Mouse (Mus musculus) left cerebral cortex, adult 6 months (tissue): Measurements from ENCODE around the gene Crmp1. TPM values are rescaled to one million over a fixed set of nuclear protein-coding genes. Genes with fewer than 3 reads are reported as not detected.

Experiments
- long read RNA-seq, 2 experiments: library from polyadenylated mRNA; unstranded; transcript quantifications; one replicate each; pipeline ENCODE4 v2.0.0; 2019 to 2020
- polyA plus RNA-seq: library from polyadenylated mRNA; unstranded; fragments of <200 nt; fragmentation: Nextera tagmentation; gene quantifications from 2 replicates; pipeline ENCODE4 v1.2.3, GENCODE M21; 2021

Crmp1 gene
- polyA plus RNA-seq, result 88.5 and 101 TPM in 2 replicates
- long read RNA-seq, experiment 1, transcript Crmp1-202 (14 exons, 3,051 nt), result major isoform, 138 of 278 reads
- long read RNA-seq, experiment 1, transcript Crmp1-201 (14 exons, 2,906 nt), result minor isoform, 114 of 278 reads
- long read RNA-seq, experiment 1, partial matches to known transcripts, result 15 of 278 reads
- long read RNA-seq, experiment 1, other reads (novel, unspliced or antisense), result 11 of 278 reads
- long read RNA-seq, experiment 2, transcript Crmp1-202 (14 exons, 3,051 nt), result minor isoform, 28 of 102 reads
- long read RNA-seq, experiment 2, transcript Crmp1-201 (14 exons, 2,906 nt), result major isoform, 29 of 102 reads
- long read RNA-seq, experiment 2, partial matches to known transcripts, result 20 of 102 reads
- long read RNA-seq, experiment 2, other reads (novel, unspliced or antisense), result 25 of 102 reads

DNA sequence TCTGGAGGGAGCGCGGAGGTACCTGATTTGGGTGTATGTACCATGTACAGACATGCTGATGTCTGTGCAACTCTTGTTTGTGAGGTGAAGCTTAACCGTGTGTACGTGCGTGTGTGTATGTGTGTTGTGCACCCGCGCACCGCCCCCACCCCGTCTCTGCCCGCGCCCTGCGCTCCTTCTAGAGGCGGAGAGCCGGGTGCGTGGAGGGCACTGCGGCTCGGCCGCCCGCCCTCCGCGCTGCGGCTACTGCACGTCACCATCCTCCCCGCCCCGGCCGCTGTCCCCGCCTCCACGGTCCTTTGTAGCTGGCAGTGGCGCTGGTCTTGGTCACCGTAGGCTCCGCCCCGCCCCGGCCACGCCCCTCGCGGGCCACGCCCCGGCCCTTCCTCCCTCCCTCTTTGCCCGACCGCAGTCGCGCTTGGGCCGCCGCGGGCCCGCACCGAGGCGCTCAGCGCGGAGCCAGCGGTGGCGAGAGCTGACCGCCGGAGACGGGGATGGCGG is at the start of gene Crmp1:
Gene Crmp1, plus strand, starts transcription at position 290 of the 501 bp plus-strand sequence.

DNA sequence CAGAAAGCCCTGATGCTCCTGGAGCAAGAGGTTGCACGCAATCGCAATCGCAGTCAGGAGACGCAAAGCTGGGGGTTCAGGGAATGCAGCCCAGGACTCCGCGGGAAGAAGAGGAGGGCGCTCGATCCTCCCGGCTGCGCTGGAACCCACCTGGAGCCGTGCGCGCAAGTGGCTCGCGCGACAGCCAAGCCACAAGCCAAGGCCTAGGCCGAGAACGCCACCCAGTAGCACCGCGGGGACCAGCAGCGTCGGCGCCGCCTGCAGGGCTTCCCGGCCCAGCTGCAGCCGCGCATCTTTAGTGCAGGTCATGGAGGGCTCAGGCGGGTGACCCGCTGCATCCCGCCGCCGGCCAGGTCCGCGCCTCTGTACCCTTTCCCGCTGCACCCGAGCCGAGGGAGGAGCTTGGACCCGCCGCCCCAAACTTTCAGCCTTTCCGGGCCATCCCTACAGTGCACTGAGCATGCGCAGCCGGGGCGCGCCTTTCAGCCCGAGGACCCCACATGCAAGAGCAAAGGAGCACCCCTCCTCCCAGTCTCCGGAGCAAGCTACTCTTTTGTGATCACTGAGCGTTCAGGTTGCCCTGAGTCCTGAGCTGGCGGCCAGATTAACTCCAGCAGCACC is 94.9 kb downstream of the Crmp1 start, which contains the start of gene Evc:
Gene Evc, minus strand, starts transcription at position 410 of the 621 bp plus-strand sequence.

DNA sequence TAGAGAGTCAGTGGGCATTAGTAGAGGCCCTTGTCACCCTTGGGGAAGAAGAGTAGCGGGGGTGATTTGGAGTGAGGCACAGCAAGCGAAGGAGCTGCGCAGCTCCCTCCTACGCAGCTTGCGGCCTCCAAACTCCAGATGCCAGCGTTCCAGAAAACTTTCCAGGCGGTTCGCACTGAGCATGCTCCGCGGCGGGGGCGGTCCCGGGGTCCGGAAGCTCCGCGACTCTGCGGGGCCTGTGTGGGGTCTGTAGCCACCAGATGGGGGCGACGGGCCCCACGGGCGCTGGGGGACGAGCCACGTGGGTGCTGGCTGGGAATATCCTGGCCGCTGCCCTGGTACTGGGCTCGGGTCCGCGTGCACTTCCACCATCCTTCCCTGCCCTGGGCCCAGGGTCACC is 96.5 kb downstream of the Crmp1 start, which contains the start of gene Evc2:
Gene Evc2, plus strand, starts transcription at position 212 of the 400 bp plus-strand sequence.

Other genes starting within 250 kb of the Crmp1 start
- gene Gm1043, start 156.6 kb upstream of the Crmp1 start, polyA plus RNA-seq, result 0.68 and 0.74 TPM in 2 replicates
- 1.5 and 2.2 TPM in 2 replicates for gene Evc, start 95.0 kb downstream of the Crmp1 start, polyA plus RNA-seq
- 5.3 and 6.0 TPM in 2 replicates for gene Evc2, start 96.6 kb downstream of the Crmp1 start, polyA plus RNA-seq